Mouse (Mus musculus) heart, postnatal 25 days (tissue): ENCODE results near the gene Akap1. TPM values are rescaled to one million over a fixed set of nuclear protein-coding genes. Genes with fewer than 3 reads are reported as not detected.

ENCODE experiments used
- DNase-seq: peaks from one replicate; pipeline ENCODE4 v3.0.0; 2022; ENCODE audit warnings: low spot score
- intact Hi-C: fragments of 180-260 bp; cut with DNase I; formaldehyde crosslinking; loops from one replicate; pipeline ENCODE4 v1.15.1; 2025
- total RNA-seq, 2 experiments: library from RNA; stranded (reverse); gene quantifications; 2 replicates each; pipeline ENCODE4 v1.2.3; 2021

The Akap1 gene
- total RNA-seq, 2 experiments from 2014 or later, result 114 to 123 TPM

DNA sequence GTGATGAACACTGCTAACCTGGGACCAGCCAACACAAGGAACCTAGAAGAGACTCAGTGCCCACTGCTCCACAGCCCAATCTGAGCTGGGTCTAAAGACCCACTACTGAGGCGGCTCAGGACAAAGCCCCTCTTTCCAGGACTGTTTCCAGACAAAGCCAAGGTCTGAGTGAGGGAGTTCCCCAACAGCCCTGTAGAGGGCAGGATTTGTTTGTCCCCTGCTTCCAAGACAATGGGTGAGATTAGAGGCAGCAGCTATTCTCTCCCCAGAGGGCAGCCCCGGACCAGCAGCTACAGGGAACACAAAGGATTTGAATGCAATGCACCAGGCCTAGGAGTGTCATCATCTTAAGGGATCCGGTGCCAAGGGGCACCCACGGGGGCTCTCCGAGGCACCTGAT is 15.8 kb downstream of the Akap1 start:
- intact Hi-C loops, result loop anchor here (2.0 to 5.0 kb wide), 3 partner anchors 59 to 124 kb away; partner anchors contain the start of genes Coil and Scpep1
- peak; percentile 30 for DNase-seq

DNA sequence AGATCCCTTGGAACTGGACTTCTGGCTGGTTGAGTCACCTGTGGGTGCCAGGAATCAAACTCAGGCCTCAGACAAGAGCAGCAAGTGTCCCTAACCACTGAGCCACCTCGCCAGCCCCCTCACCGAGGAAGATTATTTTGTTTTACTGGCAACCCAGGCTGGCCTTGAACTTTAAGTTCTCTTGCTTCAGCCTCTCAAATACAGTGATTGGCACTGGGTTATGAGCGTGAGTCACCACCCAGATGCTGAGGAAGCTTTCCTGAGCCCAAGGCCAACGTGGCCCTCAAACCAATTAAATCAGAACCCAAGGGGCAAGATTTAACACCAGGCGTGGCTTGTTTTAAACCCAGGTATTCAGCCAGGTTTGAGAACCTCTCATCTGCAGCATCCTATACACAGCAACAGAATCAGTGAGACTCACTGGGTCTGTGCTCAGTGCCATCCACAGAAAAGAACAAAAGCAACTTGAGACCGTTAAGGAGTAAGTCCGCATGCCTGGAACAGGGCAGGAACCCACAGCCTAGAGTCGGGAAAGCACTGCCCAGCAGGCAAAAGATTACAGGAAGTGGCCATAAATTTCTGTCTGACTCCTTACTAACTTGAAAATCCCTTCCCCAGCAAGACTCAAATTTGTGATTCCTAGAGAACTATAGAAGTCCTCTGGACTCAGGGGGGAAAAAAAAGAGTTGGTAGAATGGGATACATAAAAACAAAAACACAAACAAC is 16.9 kb downstream of the Akap1 start:
- intact Hi-C loops, result loop anchor here (2.0 to 5.0 kb wide), 3 partner anchors 60 to 125 kb away; partner anchors contain the start of genes Coil and Scpep1
- no peak for DNase-seq

DNA sequence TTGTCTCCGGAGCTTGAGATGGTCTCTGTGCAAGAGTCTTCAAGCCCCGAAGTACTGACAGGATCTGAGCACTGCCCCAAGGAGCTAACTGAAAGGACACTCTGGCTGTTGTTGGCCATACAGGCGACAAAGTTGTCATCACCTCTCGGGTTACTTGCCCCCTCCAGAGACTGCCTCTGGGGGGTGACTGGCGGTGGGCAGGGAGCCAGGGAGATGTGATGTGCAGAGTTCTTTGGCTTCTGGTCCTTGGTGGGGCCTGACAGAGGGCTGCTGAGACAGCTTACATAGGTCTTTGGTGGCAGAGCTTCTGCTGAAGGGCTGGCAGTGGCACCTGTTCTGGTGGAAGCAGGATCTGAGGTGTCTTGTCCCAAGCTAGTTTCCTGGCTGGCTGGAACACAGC is 20.0 kb downstream of the Akap1 start:
- no peak for DNase-seq
- intact Hi-C loops, result no loop called here

DNA sequence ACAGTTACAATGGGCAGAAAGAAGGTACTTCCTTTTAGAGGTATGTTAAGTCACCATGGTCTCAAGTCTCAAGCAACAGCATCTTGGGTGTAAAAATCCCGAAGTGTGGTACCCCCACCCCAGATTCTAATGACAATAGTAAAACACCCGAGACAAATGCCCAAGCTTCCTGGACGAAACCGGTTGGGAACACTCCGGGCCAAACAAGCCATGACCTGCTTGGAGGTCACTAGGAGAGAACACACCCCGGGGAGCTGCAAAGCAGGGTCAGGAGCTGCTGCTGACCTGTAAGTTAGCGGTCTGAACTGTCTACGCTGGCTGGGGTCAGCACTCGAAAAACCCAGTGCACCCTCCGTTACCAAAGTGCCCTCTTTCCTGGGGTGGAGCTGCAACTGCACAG is 21.1 kb downstream of the Akap1 start:
- DNase-seq, result no peak
- intact Hi-C loops, result no loop called here

GRCm38 (mm10) chr11:88842315-88842975 is 21.9 kb downstream of the Akap1 start:
- intact Hi-C loops, result no loop called here
- DNase-seq, result no peak

- no peak for DNase-seq
- intact Hi-C loops, result no loop called here
Measured at GRCm38 (mm10) chr11:88841406-88841805, 23.0 kb downstream of the Akap1 start.

DNA sequence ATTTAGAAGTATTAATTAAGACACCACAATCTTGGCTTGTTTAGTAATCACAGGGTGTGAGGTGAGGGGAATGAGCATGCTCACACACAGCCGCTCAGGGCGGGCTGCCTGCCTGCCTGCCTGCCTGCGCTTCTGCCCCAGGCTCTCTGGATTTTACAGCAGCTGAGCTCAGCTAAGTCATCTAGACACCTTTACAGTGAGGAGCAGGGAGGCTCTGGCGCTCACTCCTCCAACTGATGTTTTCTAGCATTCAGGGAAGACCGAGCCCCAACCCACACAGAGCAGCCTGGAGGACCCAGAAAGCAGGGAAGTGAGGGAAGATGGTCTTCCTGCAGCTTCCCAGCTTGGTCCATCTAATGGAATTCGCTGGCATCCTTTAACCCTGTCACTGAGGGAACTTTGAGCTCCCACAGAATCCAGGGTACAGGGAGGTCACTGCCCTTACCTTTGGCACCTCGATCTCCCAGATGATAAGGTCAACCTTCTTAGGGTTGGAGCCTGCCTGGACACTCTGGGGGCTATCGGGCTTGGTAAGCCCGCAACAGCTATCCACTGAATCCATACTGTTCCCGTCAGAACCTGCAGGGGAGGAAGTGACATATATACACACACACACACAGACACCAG is 23.5 kb downstream of the Akap1 start:
- DNase-seq, result no peak
- intact Hi-C loops, result no loop called here

GRCm38 (mm10) chr11:88840292-88840691 is 24.1 kb downstream of the Akap1 start:
- no peak for DNase-seq
- intact Hi-C loops, result no loop called here

DNA sequence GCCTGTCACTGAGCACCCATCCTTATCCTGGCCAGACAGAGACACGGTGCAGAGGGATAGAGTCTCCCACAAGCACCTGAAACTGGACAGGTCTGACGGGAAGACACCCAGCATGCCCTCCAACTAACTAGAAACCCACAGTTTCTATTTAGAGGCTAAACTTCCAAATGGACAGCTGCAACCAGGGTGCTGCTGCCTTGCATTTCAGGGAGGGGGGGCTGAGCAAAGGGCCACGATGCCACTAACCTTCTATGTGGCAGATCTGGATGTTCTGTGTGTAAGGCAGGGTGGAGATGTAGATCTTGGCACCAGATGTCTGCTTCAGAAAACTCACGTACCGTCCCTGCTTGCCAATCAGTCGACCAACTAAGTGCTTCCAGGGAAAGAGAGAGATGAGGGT is 25.0 kb downstream of the Akap1 start:
- intact Hi-C loops, result no loop called here
- DNase-seq, result no peak

- no peak for DNase-seq
- intact Hi-C loops, result no loop called here
Measured at GRCm38 (mm10) chr11:88838630-88839029, 25.8 kb downstream of the Akap1 start.

DNA sequence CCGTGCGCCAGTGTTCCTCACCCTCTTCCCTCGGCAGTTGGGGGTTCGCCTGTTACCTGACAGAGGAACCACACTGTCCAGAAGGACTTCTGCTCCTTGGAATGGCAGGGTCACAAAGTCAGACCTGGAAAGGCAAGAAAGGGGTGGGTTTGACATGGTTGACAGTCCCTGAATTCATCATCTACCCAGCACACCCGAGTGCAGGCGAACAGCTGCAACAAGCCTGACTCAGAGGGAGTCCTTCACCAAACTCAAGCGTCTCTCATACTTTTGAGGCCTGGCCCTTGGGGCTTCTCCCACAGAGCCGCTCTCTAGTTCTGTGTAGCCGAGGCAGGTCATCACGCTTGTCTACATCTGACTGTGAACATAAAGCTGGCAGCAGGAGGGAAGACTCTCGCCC is 29.8 kb downstream of the Akap1 start:
- intact Hi-C loops, result no loop called here

DNA sequence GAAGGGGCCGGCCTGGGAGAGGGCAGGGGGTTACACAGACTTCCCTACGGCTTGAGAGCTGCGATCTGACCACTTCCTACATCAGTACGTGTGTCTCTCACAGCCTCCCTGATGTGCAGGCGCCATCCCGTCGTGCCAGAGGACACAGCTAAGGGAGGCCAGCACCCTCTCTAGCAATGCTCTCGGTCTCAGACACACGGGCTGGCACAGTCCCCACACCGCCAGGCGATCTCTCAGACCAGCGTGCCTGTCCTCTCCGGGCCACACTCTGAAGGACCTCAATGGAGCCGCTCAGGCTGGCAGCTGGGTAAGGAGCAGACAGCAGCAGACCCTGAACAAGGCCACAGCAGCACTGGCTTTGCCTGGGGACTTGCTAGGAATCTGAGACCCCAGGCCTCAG is 30.3 kb downstream of the Akap1 start:
- DNase-seq, result no peak
- intact Hi-C loops, result no loop called here

More for the DNA sequence above, 29.8 kb downstream of the Akap1 start:
- DNase-seq, result no peak

DNA sequence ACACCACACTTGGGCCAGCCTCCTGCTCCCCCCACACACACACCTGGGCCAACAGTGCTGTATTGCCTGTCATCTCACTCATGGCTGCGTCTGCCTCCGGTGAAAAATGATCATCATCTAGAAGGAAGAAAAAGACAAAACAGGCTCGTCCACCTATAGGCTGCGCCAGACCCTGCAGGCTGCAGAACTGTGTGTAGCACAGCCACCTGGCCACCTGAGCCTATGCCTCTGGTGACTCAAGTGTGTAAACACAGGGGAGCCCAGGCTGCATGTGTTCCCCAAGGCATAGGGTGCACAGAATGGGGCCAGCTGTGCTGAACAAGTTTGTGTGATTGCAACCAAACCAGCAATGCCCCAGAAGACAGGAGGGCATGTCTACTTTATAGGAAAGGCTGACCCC is 31.3 kb downstream of the Akap1 start:
- intact Hi-C loops, result no loop called here
- DNase-seq, result no peak

GRCm38 (mm10) chr11:88830257-88830804 is 34.1 kb downstream of the Akap1 start:
- no peak for DNase-seq
- intact Hi-C loops, result no loop called here

- intact Hi-C loops, result no loop called here
Measured at GRCm38 (mm10) chr11:88828528-88828927, 35.9 kb downstream of the Akap1 start.

DNA sequence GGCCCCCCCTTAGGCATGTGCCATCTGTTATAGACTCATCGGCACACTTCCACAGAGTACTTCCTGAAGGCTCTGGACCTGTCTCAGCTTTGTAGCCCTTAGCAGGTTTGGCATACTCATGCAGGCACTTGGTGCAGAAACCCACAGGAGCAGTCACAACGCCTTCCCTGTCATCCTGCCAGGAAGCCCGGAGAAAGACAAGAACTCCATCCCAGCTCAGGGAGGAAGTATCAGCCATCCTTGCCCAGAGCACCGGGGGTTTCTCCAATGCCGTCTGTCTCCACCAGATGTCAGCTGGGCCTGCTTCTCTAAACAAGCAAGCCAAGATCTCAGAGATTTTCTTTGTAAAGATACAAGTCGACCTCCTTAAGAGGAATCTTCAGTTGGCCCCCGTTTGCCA is 38.5 kb downstream of the Akap1 start:
- DNase-seq, result no peak
- intact Hi-C loops, result no loop called here

More at GRCm38 (mm10) chr11:88828528-88828927, 35.9 kb downstream of the Akap1 start:
- DNase-seq, result no peak

DNA sequence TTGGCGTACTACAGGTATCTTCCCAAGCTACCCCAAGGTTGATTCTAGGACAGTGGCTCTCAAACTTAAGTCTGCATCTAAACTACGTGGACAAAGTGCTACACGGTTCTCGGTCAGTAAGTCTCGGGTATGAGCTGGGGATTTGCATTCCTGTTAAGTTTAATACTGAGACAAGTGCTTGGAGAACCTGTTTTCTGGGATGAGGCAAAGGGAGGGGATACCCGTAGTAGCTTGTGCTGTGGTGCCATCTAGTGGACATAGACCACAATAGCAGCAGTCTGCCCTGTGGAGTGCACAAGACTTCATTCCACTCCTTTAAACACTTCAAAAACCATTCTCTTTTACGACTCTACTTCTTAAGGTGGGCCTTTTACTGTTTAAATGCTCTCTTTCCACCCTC is 41.4 kb downstream of the Akap1 start:
- intact Hi-C loops, result loop anchor here (1.0 to 5.0 kb wide), 6 partner anchors 271 to 856 kb away; partner anchors contain the start of gene Ccdc182
- no peak for DNase-seq

DNA sequence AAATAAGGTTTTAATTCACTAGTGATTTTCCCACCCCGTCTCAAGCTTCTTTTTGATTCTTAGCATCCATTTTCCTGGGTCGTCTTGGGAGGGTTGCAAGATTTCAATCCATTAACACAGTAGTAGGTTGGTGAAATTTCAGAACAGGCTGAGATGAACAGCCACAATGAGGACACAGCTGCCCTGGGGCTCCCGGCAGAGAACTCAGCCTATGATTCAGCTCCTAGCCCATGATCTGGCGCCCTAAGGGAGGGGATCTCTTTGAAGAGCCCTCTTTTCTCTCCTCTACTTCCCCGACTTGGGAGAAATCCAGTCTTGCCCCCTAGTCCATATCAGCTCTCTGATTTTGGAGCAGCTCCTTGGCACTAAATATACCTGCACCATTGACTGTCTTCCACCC is 41.9 kb downstream of the Akap1 start:
- no peak for DNase-seq
- intact Hi-C loops, result loop anchor here (5.0 kb wide), 4 partner anchors 270 to 855 kb away; partner anchors contain the start of gene Ccdc182

DNA sequence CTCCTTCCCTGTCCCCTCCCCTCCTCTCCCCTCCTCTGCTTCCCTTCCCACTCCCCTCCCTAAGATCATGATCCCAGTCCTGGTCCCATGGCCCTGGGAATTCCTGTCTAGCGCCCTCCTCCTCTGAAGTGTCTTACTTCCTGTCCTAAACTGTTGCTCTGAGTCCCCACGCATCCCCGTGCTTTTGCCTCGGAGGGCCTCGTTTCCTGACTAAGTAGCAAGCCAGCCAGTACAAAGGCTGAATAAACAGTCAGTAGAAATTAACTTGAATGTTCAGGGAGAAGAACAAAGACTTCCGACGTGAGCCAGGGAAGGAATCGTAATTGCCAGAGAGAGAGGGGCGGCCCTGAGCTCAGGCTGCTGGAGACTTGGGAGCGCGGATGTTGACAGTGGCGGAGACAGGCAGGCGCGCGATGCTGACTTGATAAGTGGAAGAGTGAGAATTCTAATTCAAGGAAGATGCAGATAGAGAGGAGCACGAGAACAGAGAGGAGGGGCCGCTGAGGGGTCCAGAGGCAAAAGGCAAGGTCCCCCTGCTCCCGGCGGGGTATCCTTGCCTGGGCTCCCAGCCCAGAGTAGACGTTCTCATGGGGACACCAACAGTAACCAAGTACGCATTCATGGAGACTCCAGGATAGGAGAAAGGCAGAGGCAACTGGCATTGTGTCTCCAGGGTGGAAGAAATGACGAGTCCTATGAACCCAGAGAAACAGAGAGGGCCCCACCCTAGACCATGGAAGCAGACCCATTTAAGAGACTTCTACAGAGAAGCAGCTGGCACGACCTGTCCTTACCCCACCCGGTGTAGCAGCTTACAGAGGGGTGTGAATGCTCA is 43.4 kb downstream of the Akap1 start:
- intact Hi-C loops, result loop anchor here (5.0 kb wide), 4 partner anchors 269 to 854 kb away; partner anchors contain the start of gene Ccdc182
- no peak for DNase-seq

DNA sequence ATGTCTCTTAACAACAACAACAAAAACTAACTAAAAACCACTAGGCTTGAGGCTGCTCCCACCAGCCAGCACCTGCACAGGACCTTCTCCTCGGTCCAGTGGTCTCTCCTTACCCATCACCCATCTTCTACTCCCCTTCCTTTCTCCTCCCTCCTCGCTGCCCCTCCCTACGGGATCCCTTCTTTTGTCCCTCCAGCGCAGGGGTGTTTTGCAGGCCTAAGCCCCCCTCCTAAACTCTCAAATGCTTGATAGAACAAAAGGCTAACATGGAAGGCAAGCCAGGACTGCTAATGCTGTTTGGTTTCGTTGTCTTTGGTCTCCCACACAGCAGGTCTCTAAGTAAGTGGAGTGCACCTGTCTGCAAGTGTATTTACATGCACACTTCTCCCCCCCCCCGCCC is 44.1 kb downstream of the Akap1 start:
- intact Hi-C loops, result loop anchor here (5.0 kb wide), 4 partner anchors 268 to 853 kb away; partner anchors contain the start of gene Ccdc182
- DNase-seq, result no peak
